Mouse (Mus musculus) midbrain, embryonic 10.5 days (tissue): Measurements from ENCODE around the gene Tmem45a. TPM values are rescaled to one million over a fixed set of nuclear protein-coding genes. Genes with fewer than 3 reads are reported as not detected.
"Not testable (repeated sequence)": the region's sequence is repeated elsewhere in the genome, so short reads cannot be mapped to it uniquely, and the experiment has no call there.

ENCODE experiments used
- DNase-seq: peaks from one replicate; pipeline ENCODE4 v3.0.0-alpha.2; 2017; ENCODE audit warnings: low spot score
- H3K27ac ChIP-seq: fragments of 300-500 bp; sonication (generic); replicated peaks from 2 replicates; pipeline ENCODE4 v1.5.1; 2016; ENCODE audit warnings: mild to moderate bottlenecking
- H3K27me3 ChIP-seq: fragments of 300-500 bp; sonication (generic); 2 replicates; pipeline ENCODE4 v1.6.1; 2016; ENCODE audit warnings: low read depth, mild to moderate bottlenecking; ENCODE audit not compliant: poor library complexity, severe bottlenecking
- H3K36me3 ChIP-seq: fragments of 300-500 bp; sonication (generic); 2 replicates; pipeline ENCODE4 v1.6.1; 2016; ENCODE audit warnings: mild to moderate bottlenecking, moderate library complexity
- H3K4me1 ChIP-seq: fragments of 300-500 bp; sonication (generic); 2 replicates; pipeline ENCODE4 v1.6.1; 2016
- H3K4me3 ChIP-seq: fragments of 300-500 bp; sonication (generic); 2 replicates; pipeline ENCODE4 v1.5.1; 2016; ENCODE audit warnings: mild to moderate bottlenecking, moderate library complexity
- H3K9me3 ChIP-seq: fragments of 300-500 bp; sonication (generic); replicated peaks from 2 replicates; pipeline ENCODE4 v1.6.1; 2016; ENCODE audit warnings: mild to moderate bottlenecking
- WGBS: fragments of 180-500 bp; shearing (Covaris S2); methylation state at CpG from one replicate; pipeline ENCODE4 v1.1.7; 2016; 5-methylcytosine and 5-hydroxymethylcytosine counted together
- polyA plus RNA-seq: library from polyadenylated mRNA; unstranded; fragments of >200 nt; fragmentation: Nextera tagmentation; extraction: Ambion mirVana; gene quantifications from 2 replicates; pipeline ENCODE4 v1.2.1, GENCODE M21; 2016

Tmem45a gene
- polyA plus RNA-seq = 6.9 and 9.3 TPM in 2 replicates

- Histone ChIP-seq H3K4me1 (peaks cover 14% of the 10 kb centered on the region), H3K9me3 (no peaks in the 10 kb centered on the region), H3K4me3 (peak within 1 kb of the TSS; percentile 58), H3K27me3 (peaks cover 5% of the 10 kb centered on the region; the same call in 1 of the 2 replicates), H3K36me3 (no peaks in the 10 kb centered on the region), H3K27ac (peak within 1 kb of the TSS; percentile 69; the same call in 1 of the 2 replicates)
- 4% methylated on average over 25 of the region's 25 CpGs for WGBS
- peak; percentile 82 for DNase-seq
Observed at GRCm38 (mm10) chr16:56885824-56886615, at the start of gene Tmem45a. Gene Tmem45a (minus strand): TSS chr16:56886166.

GRCm38 (mm10) chr16:56928023-56928422 is 42.1 kb upstream of the Tmem45a start, which contains the start of gene Lnp1:
Gene Lnp1 (minus strand): TSS chr16:56928061.
- H3K9me3 ChIP-seq = no peaks in the 10 kb centered on the region
- no peaks in the 10 kb centered on the region for H3K36me3 ChIP-seq
- 57% methylated on average over 3 of the region's 3 CpGs for WGBS
- H3K27me3 ChIP-seq = no peaks in the 10 kb centered on the region
- no peak within 1 kb of the TSS for H3K4me3 ChIP-seq
- no peaks in the 10 kb centered on the region for H3K4me1 ChIP-seq
- H3K27ac ChIP-seq = no peak within 1 kb of the TSS
- no peak for DNase-seq

DNA sequence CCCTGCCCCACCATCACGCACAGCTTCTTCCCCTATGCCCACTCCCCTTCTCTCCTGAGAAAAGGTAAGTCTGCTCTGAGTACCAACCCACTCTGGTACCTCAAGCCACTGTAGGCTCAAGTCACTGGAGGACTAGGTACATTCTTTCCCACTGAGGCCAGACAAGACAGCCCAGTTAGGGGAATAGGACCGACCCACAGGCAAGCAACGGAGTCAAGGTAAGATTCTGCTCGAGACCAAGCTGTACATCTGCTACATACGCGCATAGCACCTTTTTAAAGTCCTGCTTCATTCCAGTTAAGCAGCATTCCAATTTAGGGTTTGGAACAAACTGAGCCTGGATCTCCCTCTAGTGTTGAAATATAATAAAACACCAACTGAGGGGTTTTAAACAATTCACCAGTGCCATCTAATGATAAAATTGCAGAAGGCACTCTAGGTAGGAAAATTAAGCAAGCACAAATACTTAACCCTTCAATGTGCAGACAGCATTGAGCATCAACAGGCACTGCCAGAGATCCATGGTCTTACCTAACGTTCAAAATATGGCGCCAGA is 34.2 kb upstream of the Tmem45a start:
- H3K9me3 ChIP-seq = no peaks in the 10 kb centered on the region
- DNase-seq = peak; percentile 14
- no peaks in the 10 kb centered on the region for H3K36me3 ChIP-seq
- no peaks in the 10 kb centered on the region for H3K27me3 ChIP-seq
- no peak overlapping the region for H3K27ac ChIP-seq
- no peaks in the 10 kb centered on the region for H3K4me1 ChIP-seq
- no peak overlapping the region for H3K4me3 ChIP-seq
- 35% methylated on average over 8 of the region's 8 CpGs for WGBS

DNA sequence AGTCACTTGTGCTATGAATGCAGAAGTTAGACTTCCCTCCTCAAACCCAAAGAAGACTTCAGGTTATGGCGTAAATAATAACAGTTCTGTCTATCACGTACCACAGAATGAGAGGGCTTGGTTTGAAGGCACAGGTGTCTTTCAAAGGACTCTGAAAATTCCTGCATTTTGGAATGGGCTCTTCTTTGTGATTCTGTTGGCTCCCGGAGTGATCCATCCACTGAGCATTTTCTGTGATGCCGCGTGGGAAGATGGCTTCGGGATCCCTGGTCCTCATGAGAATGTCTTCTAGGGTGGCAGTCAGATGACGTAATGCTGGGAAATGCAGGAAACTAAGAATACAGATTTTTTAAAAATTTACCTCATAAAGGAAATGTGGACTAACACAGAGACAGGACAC is 31.3 kb upstream of the Tmem45a start:
- Histone ChIP-seq H3K27ac (no peak overlapping the region), H3K9me3 (no peaks in the 10 kb centered on the region), H3K4me1 (no peaks in the 10 kb centered on the region), H3K4me3 (no peak overlapping the region), H3K27me3 (no peaks in the 10 kb centered on the region), H3K36me3 (no peaks in the 10 kb centered on the region)
- 87% methylated on average over 7 of the region's 7 CpGs for WGBS
- no peak for DNase-seq

- no peaks in the 10 kb centered on the region for H3K9me3 ChIP-seq
- no peaks in the 10 kb centered on the region for H3K27me3 ChIP-seq
- 68% methylated on average over 5 of the region's 5 CpGs for WGBS
- no peaks in the 10 kb centered on the region for H3K36me3 ChIP-seq
- DNase-seq = no peak
- no peak overlapping the region for H3K27ac ChIP-seq
- no peaks in the 10 kb centered on the region for H3K4me1 ChIP-seq
- no peak overlapping the region for H3K4me3 ChIP-seq
Observed at GRCm38 (mm10) chr16:56908986-56909385, 23.0 kb upstream of the Tmem45a start.

DNA sequence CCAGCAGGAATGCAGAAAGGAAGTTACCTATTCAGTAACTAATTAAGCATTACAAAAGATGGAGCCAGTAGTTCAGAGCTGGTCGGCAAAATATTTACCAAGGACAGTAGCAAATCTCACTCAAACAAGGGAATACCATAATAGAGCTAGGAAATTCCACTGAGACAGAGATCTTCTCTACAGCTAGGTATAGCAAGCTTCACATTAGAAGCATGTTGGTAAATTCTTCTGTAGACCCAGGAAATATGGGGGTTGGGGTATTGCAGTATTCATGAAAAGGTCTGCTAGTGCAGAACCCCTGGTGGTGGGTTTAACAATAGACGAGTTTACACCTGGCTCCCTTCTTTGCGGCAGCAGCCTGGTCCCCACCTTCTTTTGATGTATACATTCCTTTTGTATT is 16.2 kb upstream of the Tmem45a start:
- not testable (repeated sequence) for H3K9me3 ChIP-seq, H3K4me3 ChIP-seq, H3K27me3 ChIP-seq, H3K4me1 ChIP-seq, H3K27ac ChIP-seq, DNase-seq, H3K36me3 ChIP-seq
- 69% methylated on average over 3 of the region's 3 CpGs for WGBS

DNA sequence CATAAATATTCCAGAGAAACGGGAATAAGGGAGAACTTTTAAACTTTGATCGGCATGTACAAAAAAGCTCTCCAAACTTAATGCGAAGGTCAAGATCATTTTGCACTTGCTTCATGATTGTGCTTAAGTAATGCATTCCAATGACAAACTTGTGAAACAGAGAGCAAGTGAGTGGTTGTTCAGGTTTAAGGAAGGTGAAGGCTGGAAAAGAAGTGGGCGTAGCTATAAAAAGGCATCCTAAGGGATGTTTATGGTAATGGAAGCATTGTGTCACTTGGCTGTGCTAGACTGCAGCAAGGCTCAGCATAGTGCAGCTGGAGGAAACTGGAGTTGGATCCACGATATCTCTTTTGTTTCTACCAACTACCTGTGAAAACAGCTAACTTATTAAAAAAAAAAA is 5.6 kb upstream of the Tmem45a start:
- DNase-seq = no peak
- Histone ChIP-seq H3K9me3 (no peaks in the 10 kb centered on the region), H3K36me3 (no peaks in the 10 kb centered on the region), H3K27ac (no peak overlapping the region), H3K4me3 (no peak overlapping the region), H3K4me1 (peaks cover 5% of the 10 kb centered on the region; the same call in 1 of the 2 replicates), H3K27me3 (no peaks in the 10 kb centered on the region)
- 91% methylated on average over 5 of the region's 5 CpGs for WGBS

GRCm38 (mm10) chr16:56886616-56887116 is 700 bp upstream of the Tmem45a start:
- peaks cover 5% of the 10 kb centered on the region; the same call in 1 of the 2 replicates for H3K27me3 ChIP-seq
- H3K4me1 ChIP-seq = peaks cover 14% of the 10 kb centered on the region
- H3K27ac ChIP-seq = no peak overlapping the region
- no peak for DNase-seq
- H3K36me3 ChIP-seq = no peaks in the 10 kb centered on the region
- H3K9me3 ChIP-seq = no peaks in the 10 kb centered on the region
- H3K4me3 ChIP-seq = peak overlapping the region; percentile 58
- WGBS = 27% methylated on average over 9 of the region's 9 CpGs

DNA sequence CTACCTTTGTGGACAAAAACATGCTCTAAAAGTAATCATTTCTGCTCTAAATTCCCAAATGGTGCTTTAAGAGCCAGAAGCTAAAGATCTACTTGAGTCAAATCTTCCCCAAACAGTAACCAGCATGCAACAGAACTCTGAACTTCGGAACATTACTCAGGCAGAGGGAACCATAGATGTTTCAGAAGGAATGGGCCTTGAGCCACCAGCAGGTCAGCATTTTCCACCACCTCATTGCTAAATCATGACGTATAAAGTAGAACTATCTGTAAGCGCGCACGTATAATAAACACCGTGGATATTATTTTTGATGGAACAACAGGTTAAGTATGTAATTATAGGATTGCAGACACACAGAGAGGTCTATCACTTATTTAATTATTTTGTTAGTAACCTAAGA is 1.2 kb downstream of the Tmem45a start:
- WGBS = 97% methylated on average over 6 of the region's 6 CpGs
- Histone ChIP-seq H3K27ac (no peak overlapping the region), H3K9me3 (no peaks in the 10 kb centered on the region), H3K4me1 (peaks cover 14% of the 10 kb centered on the region), H3K27me3 (peaks cover 5% of the 10 kb centered on the region; the same call in 1 of the 2 replicates), H3K4me3 (no peak overlapping the region), H3K36me3 (no peaks in the 10 kb centered on the region)
- no peak for DNase-seq

DNA sequence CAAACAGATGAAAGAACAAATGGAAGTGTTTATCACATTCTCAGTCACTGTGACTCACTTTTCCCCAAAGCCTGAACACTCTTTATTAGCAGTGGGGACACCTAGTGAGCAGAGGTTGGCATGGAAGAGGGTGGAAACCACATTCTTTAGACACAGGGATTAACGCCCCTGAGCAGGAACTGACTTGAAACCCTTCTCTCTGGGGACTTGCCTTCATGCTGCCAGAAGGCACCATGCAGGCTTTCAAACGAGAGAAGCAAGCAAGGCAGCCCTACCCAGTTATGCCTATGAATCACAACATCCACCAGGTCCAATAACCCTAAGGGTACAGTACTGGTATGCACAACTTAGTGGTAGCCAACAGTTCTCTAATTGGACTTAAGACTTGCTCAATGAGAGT is 12.6 kb downstream of the Tmem45a start:
- Histone ChIP-seq H3K27ac (no peak overlapping the region), H3K4me3 (no peak overlapping the region), H3K9me3 (no peaks in the 10 kb centered on the region), H3K4me1 (no peaks in the 10 kb centered on the region), H3K36me3 (no peaks in the 10 kb centered on the region), H3K27me3 (no peaks in the 10 kb centered on the region)
- WGBS = 30% methylated on average over 2 of the region's 2 CpGs
- no peak for DNase-seq

DNA sequence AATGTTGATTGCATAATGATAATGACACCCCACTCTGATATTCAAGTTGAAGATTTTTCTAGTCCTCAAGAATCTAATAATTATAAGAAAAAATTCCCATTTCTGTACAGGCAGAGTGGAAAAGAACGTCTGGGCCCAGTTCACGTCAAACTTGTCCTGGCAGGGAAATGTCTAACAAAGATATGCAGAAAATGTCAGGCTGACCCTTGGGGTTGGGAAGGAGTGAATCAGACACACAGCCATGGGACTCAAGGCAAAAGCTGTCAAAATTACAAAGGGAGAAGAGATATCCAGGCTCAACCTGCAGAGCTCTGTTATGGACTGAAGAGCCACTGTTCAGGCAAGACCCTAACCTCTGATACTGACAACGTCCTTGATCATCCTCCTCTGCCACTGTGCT is 15.5 kb downstream of the Tmem45a start:
- DNase-seq = no peak
- Histone ChIP-seq H3K27ac (no peak overlapping the region), H3K27me3 (no peaks in the 10 kb centered on the region), H3K36me3 (no peaks in the 10 kb centered on the region), H3K9me3 (no peaks in the 10 kb centered on the region), H3K4me1 (no peaks in the 10 kb centered on the region), H3K4me3 (no peak overlapping the region)
- WGBS = 85% methylated on average over 3 of the region's 3 CpGs

- Histone ChIP-seq H3K9me3 (no peaks in the 10 kb centered on the region), H3K36me3 (no peaks in the 10 kb centered on the region), H3K4me1 (no peaks in the 10 kb centered on the region), H3K4me3 (no peak overlapping the region), H3K27ac (no peak overlapping the region), H3K27me3 (no peaks in the 10 kb centered on the region)
- WGBS = 85% methylated on average over 5 of the region's 5 CpGs
- DNase-seq = no peak
Observed at GRCm38 (mm10) chr16:56868361-56868760, 17.6 kb downstream of the Tmem45a start.

- no peaks in the 10 kb centered on the region for H3K9me3 ChIP-seq
- DNase-seq = no peak
- WGBS = 89% methylated on average over 4 of the region's 4 CpGs
- no peaks in the 10 kb centered on the region for H3K27me3 ChIP-seq
- H3K36me3 ChIP-seq = no peaks in the 10 kb centered on the region
- H3K4me3 ChIP-seq = no peak overlapping the region
- no peak overlapping the region for H3K27ac ChIP-seq
- no peaks in the 10 kb centered on the region for H3K4me1 ChIP-seq
Observed at GRCm38 (mm10) chr16:56867591-56867990, 18.4 kb downstream of the Tmem45a start.
